Mouse (Mus musculus): ENCODE measurements around the gene Olfr320.
"Not testable (repeated sequence)": the region's sequence is repeated elsewhere in the genome, so short reads cannot be mapped to it uniquely, and the experiment has no call there.

- TF ChIP-seq CTCF, EP300 (IDR thresholded peaks at IDR 0.05; ENCODE audit: low read depth): not testable (repeated sequence)
Observed at GRCm38 (mm10) chr11:58727896-58728650, 47.2 kb downstream of the Olfr320 start.
